Mouse (Mus musculus) spleen, postnatal 14 days (tissue): Measurements from ENCODE around the gene Mfge8.

Source experiments
- DNase-seq, 2 experiments: peaks; one replicate each; pipeline ENCODE4 v3.0.0; 2021 to 2022; ENCODE audit warnings: low spot score in 2 of 2

Mfge8 gene

GRCm38 (mm10) chr7:79148711-79149266 lies at the start of gene Mfge8:
Gene Mfge8 (minus strand): TSS chr7:79149060.
- peak; percentile 56 to 58 for DNase-seq

- DNase-seq = no peak
Observed at GRCm38 (mm10) chr7:79194560-79195413, 45.9 kb upstream of the Mfge8 start.

DNA sequence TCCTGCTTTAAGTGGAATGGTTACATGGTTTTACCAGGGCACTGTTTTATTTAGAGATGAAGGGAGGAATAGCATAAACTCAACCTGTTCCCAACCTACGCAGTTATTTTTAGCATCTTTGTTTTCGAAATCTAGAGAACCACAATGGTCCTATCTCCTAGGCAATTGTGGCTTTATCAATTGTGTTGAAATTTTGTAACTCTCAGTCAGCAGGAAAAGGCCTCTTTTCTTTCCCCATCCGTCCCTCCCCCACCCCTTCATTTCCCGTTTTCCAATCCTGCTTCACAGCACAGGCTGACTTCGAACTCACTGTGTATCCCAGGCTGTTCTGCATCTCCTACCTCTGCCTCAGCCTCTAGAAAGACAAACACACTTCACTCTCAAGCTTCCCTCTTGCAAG lies 45.1 kb upstream of the Mfge8 start:
- DNase-seq = no peak

GRCm38 (mm10) chr7:79191501-79191900 lies 42.6 kb upstream of the Mfge8 start:
- no peak for DNase-seq

DNA sequence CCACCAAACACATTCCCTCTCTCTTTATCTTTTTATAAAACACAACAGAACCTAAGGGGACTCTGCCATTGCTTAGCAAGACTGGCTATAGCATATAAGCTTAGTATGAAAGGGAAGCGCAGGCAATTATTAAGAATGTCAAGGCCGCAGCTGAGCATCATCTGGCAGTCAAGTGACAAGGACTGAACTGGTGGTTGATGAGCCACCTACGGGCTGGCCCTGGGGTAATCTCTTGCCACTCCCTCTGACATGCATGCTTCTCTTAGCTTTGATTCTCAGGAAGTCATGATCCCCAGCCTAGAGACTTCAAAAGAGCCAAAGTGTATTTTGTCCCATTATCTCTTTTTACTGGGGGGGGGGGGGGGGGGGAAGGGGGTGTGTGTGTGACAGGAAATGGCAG lies 41.7 kb upstream of the Mfge8 start:
- DNase-seq = no peak

GRCm38 (mm10) chr7:79189211-79189610 lies 40.4 kb upstream of the Mfge8 start:
- DNase-seq = no peak

- DNase-seq = no peak
Observed at GRCm38 (mm10) chr7:79187591-79187990, 38.7 kb upstream of the Mfge8 start.

- no peak for DNase-seq
Observed at GRCm38 (mm10) chr7:79183417-79183816, 34.6 kb upstream of the Mfge8 start.

DNA sequence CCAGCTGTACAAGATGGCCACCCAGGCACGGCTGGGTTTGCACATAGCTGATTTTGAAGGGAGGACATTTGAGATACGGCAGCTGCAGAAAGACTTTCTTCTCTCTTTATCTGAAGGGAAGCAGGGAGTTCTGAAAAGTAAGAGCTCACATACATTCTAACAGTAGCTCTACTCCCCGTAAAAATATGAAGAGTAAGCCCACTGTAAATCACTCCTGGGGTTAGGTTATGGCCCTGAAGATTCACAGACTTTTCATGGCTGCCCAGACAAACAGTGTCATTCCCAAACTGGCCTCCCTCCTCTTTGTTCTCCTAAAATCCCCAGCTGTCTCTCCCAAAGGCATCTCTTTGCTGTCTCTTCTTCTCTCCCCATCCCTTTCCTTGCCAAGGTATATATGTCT lies 24.9 kb upstream of the Mfge8 start:
- DNase-seq = no peak

- DNase-seq = no peak
Observed at GRCm38 (mm10) chr7:79171782-79172181, 22.9 kb upstream of the Mfge8 start.

- DNase-seq = no peak
Observed at GRCm38 (mm10) chr7:79167006-79167562, 18.2 kb upstream of the Mfge8 start.

- DNase-seq = no peak
Observed at GRCm38 (mm10) chr7:79159406-79159805, 10.5 kb upstream of the Mfge8 start.

DNA sequence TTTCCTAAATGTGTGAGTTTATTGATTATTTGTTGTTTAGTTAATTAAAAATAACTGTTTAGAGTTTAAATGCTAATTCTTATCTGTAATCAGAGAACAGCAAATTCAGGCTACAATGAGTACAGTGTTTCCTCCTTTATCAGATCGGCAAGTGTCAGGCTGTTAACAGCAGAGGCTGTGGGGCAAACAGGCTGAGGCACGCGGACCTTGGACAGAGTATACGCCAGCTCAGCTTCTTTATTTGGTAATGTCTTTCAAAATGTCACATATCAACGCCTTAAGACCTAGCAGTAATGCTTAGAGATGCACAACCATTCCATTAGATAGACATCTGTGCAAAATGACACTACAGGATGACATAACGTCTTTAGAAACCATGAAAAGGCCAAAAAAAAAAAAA lies 662 bp upstream of the Mfge8 start:
- DNase-seq = no peak

DNA sequence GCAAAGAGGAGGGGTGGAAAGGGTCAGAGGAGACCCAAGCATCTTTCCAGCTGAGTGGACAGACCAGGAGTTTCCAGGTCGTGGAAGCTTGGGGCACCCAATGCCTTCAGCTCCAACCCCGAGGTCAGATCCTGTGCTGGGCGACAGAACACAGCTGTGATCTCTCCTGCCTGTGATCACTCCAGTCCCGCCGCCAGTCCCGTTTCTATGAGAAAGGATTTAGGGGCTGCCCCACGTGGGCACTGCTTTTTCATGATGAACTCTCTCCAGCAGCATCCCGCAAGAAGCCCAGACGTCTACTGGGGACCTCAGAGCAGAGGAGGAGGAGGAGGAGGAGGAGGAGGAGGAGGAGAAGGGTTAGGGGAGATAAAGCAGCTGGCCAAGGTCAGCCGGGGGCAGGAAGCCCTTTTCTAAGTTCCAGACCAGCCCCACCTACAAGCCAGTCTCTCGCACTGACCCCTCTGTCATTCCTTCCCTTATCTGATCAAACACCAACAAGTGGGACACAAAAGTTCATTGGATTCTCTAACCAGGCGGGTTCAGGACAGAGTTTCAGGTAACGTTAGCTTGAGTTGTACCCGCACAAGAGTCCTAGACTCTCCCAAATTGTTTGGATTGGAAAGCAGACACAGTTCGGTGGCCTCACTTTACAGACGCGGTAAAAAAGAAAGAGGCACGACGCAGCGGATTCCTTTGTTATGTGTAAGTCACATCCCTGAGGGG lies 768 bp downstream of the Mfge8 start:
- DNase-seq = no peak

- DNase-seq = no peak
Observed at GRCm38 (mm10) chr7:79147011-79147837, 1.6 kb downstream of the Mfge8 start.

DNA sequence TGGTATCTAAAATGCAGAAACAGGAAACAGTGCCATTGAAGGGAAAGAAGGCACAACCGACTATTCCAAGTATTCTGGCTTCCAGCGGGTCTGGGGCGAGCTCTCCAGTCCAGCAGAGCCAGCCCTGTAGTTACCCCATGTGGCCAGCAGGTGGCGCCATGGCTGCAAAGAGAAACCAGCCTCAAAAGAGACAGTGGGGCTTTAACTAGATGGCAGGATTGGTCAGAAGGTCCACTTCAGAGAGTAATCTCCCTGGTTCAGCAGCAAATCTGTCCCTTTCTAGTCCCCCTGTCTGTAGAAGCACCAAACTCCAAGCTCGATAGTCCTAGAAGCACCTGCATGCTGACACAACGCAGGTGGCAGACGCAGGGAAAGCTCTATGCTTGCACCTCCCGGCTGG lies 8.0 kb downstream of the Mfge8 start:
- peak; percentile 30 to 61 for DNase-seq

- no peak for DNase-seq
Observed at GRCm38 (mm10) chr7:79139891-79140591, 8.8 kb downstream of the Mfge8 start.

GRCm38 (mm10) chr7:79139328-79139824 lies 9.5 kb downstream of the Mfge8 start:
- no peak for DNase-seq

- DNase-seq = no peak
Observed at GRCm38 (mm10) chr7:79133391-79133790, 15.5 kb downstream of the Mfge8 start.

- DNase-seq = no peak
Observed at GRCm38 (mm10) chr7:79130843-79131444, 17.9 kb downstream of the Mfge8 start, which contains the start of gene Hapln3. Gene Hapln3 (minus strand): TSS chr7:79131018.
